Mouse (Mus musculus) heart, postnatal 0 days (tissue): Measurements from ENCODE around the gene Arhgap28.

Experiments
- CTCF ChIP-seq: IDR thresholded peaks from 2 replicates; pipeline ENCODE4 v1.5.1; 2016; ENCODE audit warnings: antibody characterized with exemption, control low read depth, low read depth
- EP300 ChIP-seq: IDR thresholded peaks from 2 replicates; pipeline ENCODE4 v1.6.1; 2016; ENCODE audit warnings: antibody characterized with exemption, low read depth

DNA sequence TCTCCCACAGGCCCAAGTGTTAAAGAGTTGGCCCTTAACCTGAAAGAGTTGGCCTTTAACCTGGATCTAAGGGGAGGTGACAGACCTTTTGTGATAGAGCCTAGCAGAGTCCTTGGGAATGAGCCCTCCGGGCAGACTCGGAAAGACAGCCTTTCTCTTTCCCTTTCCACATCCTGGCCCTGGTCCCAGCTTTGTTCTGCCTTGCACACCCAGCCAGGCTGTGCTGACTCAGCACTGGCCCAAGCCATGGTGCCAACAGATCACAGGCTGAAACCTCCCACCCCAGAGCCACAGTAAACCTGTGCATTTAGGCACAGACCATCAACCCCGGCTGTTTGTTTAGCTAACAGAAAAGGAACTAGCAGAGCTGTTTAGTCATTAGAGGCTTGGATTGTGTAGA is 25.1 kb downstream of the Arhgap28 start:
- TF ChIP-seq CTCF: no peak
- TF ChIP-seq EP300: no peak
